Mouse (Mus musculus) retina, adult 2 months (tissue): Measurements from ENCODE around the gene Adat3.

Experiments
- DNase-seq: peaks from one replicate; pipeline ENCODE4 v3.0.0-alpha.2; 2012; ENCODE audit warnings: low read depth, low spot score

Adat3 gene

DNA sequence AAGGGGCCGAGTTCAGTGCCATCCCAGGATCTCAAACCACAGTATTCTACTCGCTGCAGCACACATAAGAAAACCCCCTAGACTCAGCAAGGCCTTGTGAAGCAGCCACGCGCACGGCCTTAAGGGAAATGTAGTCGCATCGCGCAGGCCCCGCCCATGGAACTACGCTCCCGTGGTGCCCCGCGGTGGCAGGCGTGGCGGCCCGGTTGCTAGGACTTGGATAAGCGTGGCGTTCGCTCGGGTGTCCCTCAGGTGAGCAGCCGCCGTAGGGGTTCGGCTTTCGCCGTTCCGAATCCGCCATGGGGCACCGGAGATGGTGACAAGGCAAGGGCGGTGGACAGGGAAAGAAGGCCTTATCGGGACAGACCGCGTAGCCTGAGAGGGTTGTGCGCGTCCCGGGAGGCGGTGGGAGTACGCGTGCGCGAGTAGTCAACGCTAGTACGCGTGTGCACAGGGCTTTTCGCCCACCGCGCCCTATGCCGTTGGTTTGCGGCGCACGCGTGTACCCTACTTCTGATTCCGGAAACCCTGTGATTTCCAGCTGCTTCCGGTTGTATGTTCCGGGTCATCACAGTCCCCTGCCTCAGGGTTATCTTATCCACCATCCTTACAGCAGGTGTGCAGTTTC lies at the start of gene Adat3, which contains the start of gene Scamp4:
Adat3 (plus strand) TSS at position 183 of the 628 bp plus-strand sequence.
Scamp4 (plus strand) TSS at position 175 of the 628 bp plus-strand sequence.
- peak; percentile 76 for DNase-seq

GRCm38 (mm10) chr10:80553575-80553974 lies 49.1 kb upstream of the Adat3 start:
- DNase-seq, result no peak

GRCm38 (mm10) chr10:80553997-80554396 lies 48.7 kb upstream of the Adat3 start:
- no peak for DNase-seq

GRCm38 (mm10) chr10:80557346-80557965 lies 45.2 kb upstream of the Adat3 start:
- DNase-seq, result no peak

GRCm38 (mm10) chr10:80559431-80559830 lies 43.2 kb upstream of the Adat3 start:
- DNase-seq, result no peak

GRCm38 (mm10) chr10:80560621-80561020 lies 42.1 kb upstream of the Adat3 start:
- no peak for DNase-seq

DNA sequence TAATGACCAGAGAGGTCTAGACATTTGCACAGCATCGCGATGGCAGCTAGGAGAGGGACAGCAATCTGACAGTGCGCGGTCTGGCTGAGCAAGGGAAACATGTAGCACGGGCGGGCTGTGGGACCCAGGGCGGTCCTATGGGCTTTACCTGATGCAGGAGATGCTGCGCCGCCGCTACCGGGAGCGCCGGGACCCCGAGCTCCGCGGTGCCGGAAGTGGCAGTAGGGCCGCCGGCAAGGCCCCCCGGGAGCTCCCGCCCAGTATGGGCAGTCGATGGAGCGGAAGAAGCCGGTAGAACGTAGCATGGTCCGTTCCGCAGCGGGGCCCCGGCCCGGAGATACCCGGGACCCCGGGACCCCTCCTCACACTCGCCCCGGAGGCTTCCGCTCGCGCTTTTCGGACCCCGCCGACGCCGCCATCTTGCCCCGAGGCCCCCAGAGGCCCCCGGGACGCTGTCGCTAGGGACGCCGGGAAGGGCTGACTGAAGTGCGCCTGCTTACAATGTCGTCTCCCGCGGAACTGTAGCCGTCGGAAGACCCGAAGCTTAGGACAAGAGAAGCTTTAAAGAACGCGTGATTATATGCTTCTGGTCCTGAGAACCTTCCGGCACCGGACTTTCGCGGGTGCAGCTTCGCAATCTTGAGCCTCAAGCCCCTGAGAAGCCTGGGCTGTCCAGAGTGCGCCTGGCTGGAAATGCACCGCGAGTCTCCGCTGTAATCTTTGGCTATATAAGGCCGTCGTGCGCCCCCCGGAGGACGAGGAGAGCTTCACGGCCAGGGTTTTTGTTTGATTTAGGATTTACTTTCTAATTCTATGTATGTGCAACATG lies 41.4 kb upstream of the Adat3 start, which contains the start of gene Rexo1:
Rexo1 (minus strand) TSS at position 445 of the 829 bp plus-strand sequence.
- peak; percentile 86 for DNase-seq

DNA sequence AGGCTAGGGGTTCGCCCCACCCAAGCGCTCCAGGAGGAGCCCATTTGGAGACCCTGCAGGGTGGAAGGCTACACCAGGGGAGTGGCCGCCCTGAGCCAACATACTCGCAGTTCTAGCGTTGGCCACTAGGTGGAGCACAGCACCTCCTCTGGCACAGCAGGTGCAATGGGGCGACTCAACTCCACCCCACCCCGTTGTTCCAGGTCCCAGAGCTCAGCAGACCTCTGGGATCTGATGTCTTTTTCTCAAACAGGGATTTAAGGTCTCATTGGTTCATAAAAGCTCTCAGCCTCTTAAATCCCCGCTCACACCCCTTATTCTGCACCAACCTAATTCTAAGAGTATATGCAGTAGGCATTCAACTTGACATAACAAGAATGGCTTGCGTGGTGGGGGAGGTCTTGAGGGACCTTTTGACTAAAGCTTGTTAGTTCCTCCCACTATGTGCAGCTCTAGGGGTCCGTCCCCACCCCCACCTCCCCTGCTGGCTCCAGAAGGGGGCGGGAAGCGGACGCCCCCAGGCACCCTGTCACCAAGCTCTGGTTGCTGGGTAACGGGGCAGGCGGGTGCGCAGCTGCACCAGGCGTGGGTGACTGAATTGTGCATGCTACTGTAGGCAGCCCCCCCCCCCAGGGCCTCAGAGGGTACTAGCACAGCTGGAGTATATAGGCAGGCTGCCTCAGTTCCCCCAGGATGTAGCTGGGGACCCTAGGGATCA lies 36.1 kb upstream of the Adat3 start:
- DNase-seq, result peak; percentile 57

DNA sequence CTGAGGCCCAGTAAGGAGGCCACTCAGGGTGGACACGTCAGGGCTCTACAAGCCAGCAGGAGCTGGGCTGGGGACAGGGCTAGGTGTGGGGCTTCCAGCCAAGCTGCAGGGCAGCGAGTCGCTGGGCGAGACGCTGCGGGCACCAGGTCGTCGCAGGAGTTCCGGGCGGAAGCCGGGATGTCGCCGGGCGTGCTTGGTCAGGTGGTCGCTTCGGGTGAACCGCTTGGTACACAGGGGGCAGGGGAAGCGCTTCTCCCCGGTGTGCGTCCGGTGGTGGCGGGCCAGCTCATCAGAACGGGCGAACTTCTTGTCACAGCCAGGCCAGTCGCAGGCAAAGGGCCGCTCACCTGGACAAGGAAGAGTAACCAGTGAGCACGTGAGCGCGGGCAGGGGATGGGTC lies 33.8 kb upstream of the Adat3 start:
- DNase-seq, result no peak

DNA sequence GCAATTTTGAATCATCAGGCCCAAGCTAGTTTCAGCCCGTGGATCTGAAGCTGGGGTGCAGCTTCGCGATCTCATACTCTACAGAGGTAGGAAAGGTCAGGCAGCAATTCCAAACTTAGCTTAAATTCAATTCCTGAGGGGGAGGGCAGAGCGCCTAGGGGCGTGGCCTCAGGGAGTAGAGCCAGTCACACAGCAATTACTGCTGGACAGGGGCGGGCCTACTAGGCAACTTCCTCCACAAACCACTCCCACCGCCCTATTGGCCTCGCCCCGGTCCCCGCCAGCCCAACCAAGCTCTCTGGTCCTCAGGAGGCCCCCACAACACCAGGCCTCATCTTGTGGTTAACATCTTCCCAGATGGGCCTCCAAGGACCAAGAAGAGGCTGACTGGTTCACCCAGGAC lies 33.0 kb upstream of the Adat3 start:
- no peak for DNase-seq

- no peak for DNase-seq
Measured at GRCm38 (mm10) chr10:80570419-80570818, 32.3 kb upstream of the Adat3 start.

- no peak for DNase-seq
Measured at GRCm38 (mm10) chr10:80570871-80571836, 31.5 kb upstream of the Adat3 start.

DNA sequence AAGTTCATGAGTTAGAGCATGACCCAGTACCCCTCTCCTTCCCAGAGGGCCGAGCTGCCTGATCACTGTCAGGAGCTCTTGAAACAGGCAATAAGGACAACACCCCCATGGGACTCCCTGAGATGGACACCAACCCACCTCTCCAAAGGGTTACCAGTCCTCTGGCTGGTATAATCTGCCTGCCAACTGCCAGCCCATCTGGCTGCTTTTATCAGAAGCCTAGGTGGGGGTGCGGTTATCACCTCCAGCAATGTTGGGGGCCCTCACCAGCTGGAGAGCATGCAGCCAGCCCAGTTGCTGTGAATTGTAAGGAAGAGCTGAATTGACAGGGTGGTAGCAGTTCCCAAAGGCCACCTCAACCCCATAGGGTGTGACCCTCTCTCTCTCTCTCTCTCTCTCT lies 30.2 kb upstream of the Adat3 start:
- no peak for DNase-seq

GRCm38 (mm10) chr10:80573944-80574343 lies 28.7 kb upstream of the Adat3 start:
- no peak for DNase-seq

DNA sequence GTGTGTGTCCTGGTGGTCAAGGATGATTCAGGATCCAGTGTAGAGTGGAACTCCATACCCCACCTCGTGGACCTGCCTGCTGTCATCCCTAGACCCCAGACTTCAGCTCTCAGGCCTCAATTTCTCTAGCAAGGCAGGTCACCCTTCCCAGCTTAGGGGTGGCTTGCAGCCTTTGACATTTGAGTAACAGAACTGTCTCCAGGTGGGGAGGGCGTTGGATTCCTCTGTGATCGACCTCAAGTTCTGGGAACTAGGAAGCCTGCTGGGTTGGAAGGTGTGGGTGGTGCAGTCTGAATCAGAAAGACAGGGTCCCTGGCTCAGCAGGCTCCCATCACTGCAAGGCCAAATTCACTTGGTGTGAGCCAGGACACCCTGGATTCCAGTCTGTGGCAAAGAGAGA lies 27.8 kb upstream of the Adat3 start:
- DNase-seq, result no peak

- no peak for DNase-seq
Measured at GRCm38 (mm10) chr10:80575925-80576324, 26.8 kb upstream of the Adat3 start.

- DNase-seq, result no peak
Measured at GRCm38 (mm10) chr10:80576351-80577194, 26.1 kb upstream of the Adat3 start.

GRCm38 (mm10) chr10:80577195-80578130 lies 25.2 kb upstream of the Adat3 start, which contains the start of gene Klf16:
TSS of gene Klf16 (minus strand) at chr10:80577321.
- peak; percentile 80 for DNase-seq
